23 mouse cellular contexts compared by ENCODE assay signal in genomic region chr9:96866196-96866595, GRCm38 (mm10). TPM values are rescaled to one million over a fixed set of nuclear protein-coding genes. Genes with fewer than 3 reads are reported as not detected.
DNase-seq lines count a peak whose midpoint lies in the region; ATAC-seq and TF ChIP-seq lines count a peak whose summit lies in the region.
"Had no signal": no experiment of that assay in that cellular context is flagged by ENCODE, and none has a peak within 500 bp of the region (broad histone marks: within the 10 kb centered on the region; RNA-seq: fewer than 3 reads in every experiment).

No protein-coding gene starts in this region.

- peak; percentile 43 for DNase-seq in adrenal gland, adult 2 months
- no peak for DNase-seq in adrenal gland, postnatal 4 days (ENCODE audit: low spot score in 2 of 2)
- DNase-seq in hindbrain, embryonic 14.5 days (ENCODE audit: low spot score), result no peak
- peak; percentile 32 to 44 for DNase-seq in kidney, postnatal 4 days
- DNase-seq in thymus, adult 2 months, result no peak
- DNase-seq: adrenal gland, postnatal 25 days; cerebellum, adult 11 months; cerebellum, adult 9-11 months; gastrocnemius, postnatal 25 days; heart, adult 18-20 months; heart, postnatal 10 days; liver, embryonic 13.5 days; lung, adult 2 months; lung, postnatal 14 days had no signal

- TF ChIP-seq POLR2A in cortical plate, adult 2 months (IDR thresholded peaks at IDR 0.05; ENCODE audit: extremely low read depth, insufficient read depth, low read length), result no peak
- no peak for TF ChIP-seq POLR2A in thymus, adult 2 months (IDR thresholded peaks at IDR 0.05; ENCODE audit: control insufficient read depth, extremely low read depth, insufficient read depth, low read length, poor library complexity)

- H3K4me2 ChIP-seq in hindbrain, embryonic 14.5 days (replicated peaks), result no peak overlapping the region
- no peak overlapping the region for H3K4me2 ChIP-seq in hindbrain, embryonic 13.5 days
- no peak overlapping the region for H3K4me2 ChIP-seq in kidney, embryonic 16.5 days (replicated peaks; ENCODE audit: low read depth, low read length)
- H3K4me2 ChIP-seq: heart, embryonic 12.5 days; liver, embryonic 13.5 days; neural tube, embryonic 15.5 days had no signal

- H3K27ac ChIP-seq in hindbrain, embryonic 14.5 days, result 0 out of 2 replicates have a peak overlapping the region, but pooled peaks have one; percentile 38
- H3K27ac ChIP-seq in hindbrain, embryonic 13.5 days, result no peak overlapping the region
- H3K27ac ChIP-seq in kidney, embryonic 16.5 days (ENCODE audit: low read length), result no peak overlapping the region
- no peak overlapping the region for H3K27ac ChIP-seq in cortical plate, adult 2 months (ENCODE audit: insufficient read depth, low read length)
- H3K27ac ChIP-seq in thymus, adult 2 months (ENCODE audit: control insufficient read depth, insufficient read depth, low read length), result no peak overlapping the region
- H3K27ac ChIP-seq: embryonic facial prominence, embryonic 10.5 days; hindbrain, embryonic 10.5 days; liver, embryonic 13.5 days; neural tube, embryonic 15.5 days had no signal

- WGBS in hindbrain, embryonic 14.5 days, result 100% methylated on average over 5 of the region's 5 CpGs
- 95% methylated on average over 5 of the region's 5 CpGs for WGBS in hindbrain, embryonic 13.5 days
- 67% methylated on average over 5 of the region's 5 CpGs for WGBS in kidney, embryonic 16.5 days
- WGBS in thymus, adult 2 months, result over 99% methylated on average over 5 of the region's 5 CpGs

- no peaks in the 10 kb centered on the region for H3K9me3 ChIP-seq in hindbrain, embryonic 14.5 days (ENCODE audit: control insufficient read depth, low read length)
- no peaks in the 10 kb centered on the region for H3K9me3 ChIP-seq in hindbrain, embryonic 13.5 days
- H3K9me3 ChIP-seq in kidney, embryonic 16.5 days (ENCODE audit: low read length), result 0 out of 2 replicates have a peak, but pooled peaks cover 7% of the 10 kb centered on the region
- H3K9me3 ChIP-seq: liver, embryonic 13.5 days; neural tube, embryonic 15.5 days had no signal

- ATAC-seq in hindbrain, embryonic 14.5 days (ENCODE audit: low FRiP score), result no peak
- no peak for ATAC-seq in hindbrain, embryonic 13.5 days (ENCODE audit: low FRiP score)
- ATAC-seq in kidney, embryonic 16.5 days (ENCODE audit: low FRiP score, low TSS enrichment), result no peak
- ATAC-seq: activated CD4-positive, CD25-positive, alpha-beta regulatory T cell, adult 4 months; intestine, postnatal 0 days had no signal

- no peaks in the 10 kb centered on the region for H3K27me3 ChIP-seq in hindbrain, embryonic 14.5 days (ENCODE audit: control insufficient read depth, insufficient read depth, low read length)
- no peaks in the 10 kb centered on the region for H3K27me3 ChIP-seq in hindbrain, embryonic 13.5 days
- no peaks in the 10 kb centered on the region for H3K27me3 ChIP-seq in kidney, embryonic 16.5 days (ENCODE audit: insufficient read depth, low read length)
- no peaks in the 10 kb centered on the region for H3K27me3 ChIP-seq in thymus, adult 2 months (ENCODE audit: control insufficient read depth, insufficient read depth, low read length)
- H3K27me3 ChIP-seq: heart, embryonic 12.5 days; liver, embryonic 13.5 days; neural tube, embryonic 15.5 days had no signal

- no peak overlapping the region for H3K9ac ChIP-seq in hindbrain, embryonic 14.5 days
- no peak overlapping the region for H3K9ac ChIP-seq in hindbrain, embryonic 13.5 days
- H3K9ac ChIP-seq in kidney, embryonic 16.5 days (replicated peaks; ENCODE audit: low read length), result no peak overlapping the region
- H3K9ac ChIP-seq: heart, embryonic 12.5 days; liver, embryonic 13.5 days; neural tube, embryonic 15.5 days had no signal

- H3K4me3 ChIP-seq in hindbrain, embryonic 14.5 days (replicated peaks; ENCODE audit: low read length), result no peak overlapping the region
- H3K4me3 ChIP-seq in hindbrain, embryonic 13.5 days, result no peak overlapping the region
- no peak overlapping the region for H3K4me3 ChIP-seq in kidney, embryonic 16.5 days (ENCODE audit: low read length)
- H3K4me3 ChIP-seq in cortical plate, adult 2 months (ENCODE audit: insufficient read depth, low read length), result 0 out of 2 replicates have a peak overlapping the region, but pooled peaks have one; percentile 4
- no peak overlapping the region for H3K4me3 ChIP-seq in thymus, adult 2 months (ENCODE audit: control insufficient read depth, insufficient read depth, low read length)
- H3K4me3 ChIP-seq: embryonic facial prominence, embryonic 10.5 days; heart, embryonic 12.5 days; hindbrain, embryonic 10.5 days; liver, embryonic 13.5 days; neural tube, embryonic 15.5 days had no signal

- peaks cover 14% of the 10 kb centered on the region for H3K4me1 ChIP-seq in hindbrain, embryonic 14.5 days (replicated peaks; ENCODE audit: control insufficient read depth, insufficient read depth, low read length)
- H3K4me1 ChIP-seq in hindbrain, embryonic 13.5 days (replicated peaks), result peaks cover 26% of the 10 kb centered on the region
- H3K4me1 ChIP-seq in kidney, embryonic 16.5 days (ENCODE audit: insufficient read depth, low read length), result peaks cover 15% of the 10 kb centered on the region
- H3K4me1 ChIP-seq in cortical plate, adult 2 months (ENCODE audit: control insufficient read depth, insufficient read depth, low read length), result peaks cover 11% of the 10 kb centered on the region
- H3K4me1 ChIP-seq in thymus, adult 2 months (replicated peaks; ENCODE audit: control insufficient read depth, insufficient read depth, low read length), result peaks cover 4% of the 10 kb centered on the region
- H3K4me1 ChIP-seq: liver, embryonic 13.5 days had no signal

- H3K36me3 ChIP-seq in hindbrain, embryonic 14.5 days (replicated peaks; ENCODE audit: control insufficient read depth, insufficient read depth), result no peaks in the 10 kb centered on the region
- H3K36me3 ChIP-seq in hindbrain, embryonic 13.5 days, result no peaks in the 10 kb centered on the region
- H3K36me3 ChIP-seq in kidney, embryonic 16.5 days (ENCODE audit: insufficient read depth, low read length), result no peaks in the 10 kb centered on the region; the same call in 1 of the 2 replicates
- no peaks in the 10 kb centered on the region for H3K36me3 ChIP-seq in thymus, adult 2 months (ENCODE audit: control insufficient read depth, insufficient read depth, low read length)
- H3K36me3 ChIP-seq: heart, embryonic 12.5 days; liver, embryonic 13.5 days; neural tube, embryonic 15.5 days had no signal

- no peak for TF ChIP-seq CTCF in cortical plate, adult 2 months (IDR thresholded peaks at IDR 0.05; ENCODE audit: extremely low read depth, insufficient read depth, low read length)
- TF ChIP-seq CTCF in thymus, adult 2 months (IDR thresholded peaks at IDR 0.05; ENCODE audit: borderline replicate concordance, control insufficient read depth, extremely low read depth, insufficient read depth, low read length, poor library complexity), result no peak

RNA-seq across cellular contexts. Expression of gene Pxylp1, which starts 26.3 kb away (rescaled TPM):
- 10 to 100 TPM in 1 of 2 experiments, 1 to 10 TPM in 1; 5.6 to 13.0 TPM for total RNA-seq in adrenal gland, adult 2 months (2021)
- polyA plus RNA-seq in adrenal gland, adult 2 months (2012; rRNA removed), result 2.7 and 2.9 TPM in 2 replicates
- total RNA-seq in adrenal gland, postnatal 4 days (2021), result 10 to 100 TPM; 17.1 to 20.7 TPM
- polyA plus RNA-seq in hindbrain, embryonic 14.5 days (2014; fragmentation: Nextera tagmentation; extraction: Ambion mirVana), result 34.6 and 43.9 TPM in 2 replicates
- polyA plus RNA-seq in hindbrain, embryonic 13.5 days (2015; fragmentation: Nextera tagmentation; extraction: Ambion mirVana), result 55.7 and 57.4 TPM in 2 replicates
- 22.2 and 24.4 TPM in 2 replicates for polyA plus RNA-seq in kidney, embryonic 16.5 days (2015; fragmentation: Nextera tagmentation; extraction: Ambion mirVana)
- polyA plus RNA-seq in cortical plate, adult 2 months (2012; rRNA removed), result 10.9 and 11.8 TPM in 2 replicates
- 4.4 and 4.9 TPM in 2 replicates for polyA plus RNA-seq in thymus, adult 2 months (2012; rRNA removed)

Comparison
In these comparisons a context has a peak if more than half of its experiments do, and no peak if none do; other contexts are left out.
1. DNase-seq: peak in adrenal gland, adult 2 months (single experiment) and kidney, postnatal 4 days (2 of 2); none in adrenal gland, postnatal 4 days (0 of 2), hindbrain, embryonic 14.5 days (single experiment) and thymus, adult 2 months (single experiment).